In the genomic region with DNA sequence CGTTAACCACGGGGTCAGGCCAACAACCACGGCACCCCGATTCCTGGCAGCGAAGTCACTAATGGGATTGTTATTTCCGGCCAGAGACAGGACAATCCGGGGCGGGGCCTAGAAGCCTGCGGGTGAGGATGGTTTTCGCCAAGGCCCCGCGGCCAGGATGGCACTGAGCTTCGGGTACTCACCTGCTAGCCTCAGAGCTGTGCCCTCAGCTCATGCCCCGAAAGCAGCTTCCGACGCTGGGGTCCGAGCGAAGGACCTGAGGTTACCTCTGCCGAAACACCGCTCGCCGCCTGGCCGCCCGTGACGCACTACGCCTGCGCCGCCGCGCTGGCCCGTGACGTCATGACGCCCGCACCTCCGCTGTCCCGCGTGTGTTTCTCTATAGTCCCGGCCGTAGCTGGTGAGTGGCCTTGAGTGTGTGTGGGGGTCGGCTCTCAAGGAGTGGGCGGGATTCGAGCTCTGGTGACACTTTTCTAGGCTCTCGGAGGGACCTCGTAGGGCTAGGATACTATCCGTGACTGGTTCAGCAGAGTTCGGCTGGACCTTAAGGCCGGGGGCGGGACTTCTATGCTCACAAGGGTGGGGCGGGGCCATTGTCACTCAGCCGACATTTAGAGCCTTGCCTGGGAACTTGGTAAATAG, we compare ENCODE assay signal across 8 mouse cellular contexts. TPM values are rescaled to one million over a fixed set of nuclear protein-coding genes. Genes with fewer than 3 reads are reported as not detected.
DNase-seq lines count a peak whose midpoint lies in the region; ATAC-seq lines count a peak whose summit lies in the region.

Mrrf (plus strand) TSS at position 90 of the 642 bp plus-strand sequence.
Rbm18 (minus strand) TSS at position 474 of the 642 bp plus-strand sequence.

- H3K4me2 ChIP-seq in forebrain, embryonic 14.5 days (ENCODE audit: low read length) = peak within 1 kb of the TSS; percentile 59
- H3K4me2 ChIP-seq in neural tube, embryonic 15.5 days = peak within 1 kb of the TSS; percentile 69

- DNase-seq in ES-CJ7 (ENCODE audit: low read depth, low spot score) = peak; percentile 93
- DNase-seq in cerebellum, adult 11 months = peak; percentile 90
- DNase-seq in forebrain, embryonic 14.5 days (ENCODE audit: low spot score) = peak; percentile 89
- DNase-seq in heart, postnatal 14 days = peak; percentile 94 to 95
- DNase-seq in layer of hippocampus, adult 11-12 months (ENCODE audit: low spot score) = peak; percentile 92
- peak; percentile 92 to 93 for DNase-seq in lung, adult 18-20 months
- DNase-seq in testis, postnatal 14 days (ENCODE audit: low spot score) = peak; percentile 90

- ATAC-seq in forebrain, embryonic 14.5 days = peak; percentile 98
- ATAC-seq in neural tube, embryonic 15.5 days (ENCODE audit: low FRiP score) = peak; percentile 97

- peaks cover 13% of the 10 kb centered on the region for H3K4me1 ChIP-seq in forebrain, embryonic 14.5 days (ENCODE audit: control insufficient read depth, insufficient read depth, low read length)
- H3K4me1 ChIP-seq in neural tube, embryonic 15.5 days = peaks cover 21% of the 10 kb centered on the region

- H3K4me3 ChIP-seq in forebrain, embryonic 14.5 days (ENCODE audit: low read depth, low read length) = peak within 1 kb of the TSS; percentile 80
- H3K4me3 ChIP-seq in neural tube, embryonic 15.5 days (replicated peaks) = peak within 1 kb of the TSS; percentile 75

- H3K27ac ChIP-seq in forebrain, embryonic 14.5 days (ENCODE audit: low read depth, low read length) = peak within 1 kb of the TSS; percentile 71
- H3K27ac ChIP-seq in neural tube, embryonic 15.5 days (replicated peaks) = peak within 1 kb of the TSS; percentile 89

- no peaks in the 10 kb centered on the region for H3K27me3 ChIP-seq in forebrain, embryonic 14.5 days (replicated peaks; ENCODE audit: control insufficient read depth, insufficient read depth, low read length)
- H3K27me3 ChIP-seq in neural tube, embryonic 15.5 days (replicated peaks) = no peaks in the 10 kb centered on the region

- peaks cover 28% of the 10 kb centered on the region for H3K36me3 ChIP-seq in forebrain, embryonic 14.5 days (ENCODE audit: control insufficient read depth, insufficient read depth, low read length)
- peaks cover 26% of the 10 kb centered on the region for H3K36me3 ChIP-seq in neural tube, embryonic 15.5 days

- no peaks in the 10 kb centered on the region for H3K9me3 ChIP-seq in forebrain, embryonic 14.5 days (replicated peaks; ENCODE audit: control insufficient read depth, low read length)
- H3K9me3 ChIP-seq in neural tube, embryonic 15.5 days (replicated peaks) = no peaks in the 10 kb centered on the region

- intact Hi-C loops in heart, postnatal 14 days (cut with DNase I) = loop anchor here (2.0 to 5.0 kb wide), 3 partner anchors 62 to 124 kb away; no protein-coding TSS in a partner anchor

- WGBS in forebrain, embryonic 14.5 days = under 1% methylated on average over 50 of the region's 50 CpGs
- WGBS in neural tube, embryonic 15.5 days = under 1% methylated on average over 50 of the region's 50 CpGs

- H3K9ac ChIP-seq in forebrain, embryonic 14.5 days (ENCODE audit: low read length) = peak within 1 kb of the TSS; percentile 85
- peak within 1 kb of the TSS; percentile 73 for H3K9ac ChIP-seq in neural tube, embryonic 15.5 days (replicated peaks)

RNA-seq across cellular contexts. Expression of gene Mrrf, which starts in this region (rescaled TPM):
- polyA plus RNA-seq in forebrain, embryonic 14.5 days (2014; fragmentation: Nextera tagmentation; extraction: Ambion mirVana) = 37.2 and 39.9 TPM in 2 replicates
- 10 to 100 TPM; 36.2 to 45.2 TPM for total RNA-seq in heart, postnatal 14 days (2021)
- polyA plus RNA-seq in neural tube, embryonic 15.5 days (2015; fragmentation: Nextera tagmentation; extraction: Ambion mirVana) = 20.0 and 27.1 TPM in 2 replicates

RNA-seq across cellular contexts. Expression of gene Rbm18, which starts in this region (rescaled TPM):
- 166 and 187 TPM in 2 replicates for polyA plus RNA-seq in forebrain, embryonic 14.5 days (2014; fragmentation: Nextera tagmentation; extraction: Ambion mirVana)
- 10 to 100 TPM; 33.6 to 37.8 TPM for total RNA-seq in heart, postnatal 14 days (2021)
- polyA plus RNA-seq in neural tube, embryonic 15.5 days (2015; fragmentation: Nextera tagmentation; extraction: Ambion mirVana) = 105 and 112 TPM in 2 replicates

Comparison
In these comparisons a context has a peak if more than half of its experiments do, and no peak if none do; other contexts are left out.
1. Peak in every context shown above with its lines: DNase-seq, ATAC-seq, H3K4me3 ChIP-seq and H3K27ac ChIP-seq.